Mouse (Mus musculus) testis, adult 2 months (tissue): ENCODE measurements around the gene Trcg1.

Experiments
- CTCF ChIP-seq: fragments of 200-500 bp; IDR thresholded peaks from 2 replicates; pipeline ENCODE4 v1.5.1; 2012; ENCODE audit warnings: low read depth, mild to moderate bottlenecking, inconsistent platforms, low read length, moderate library complexity; ENCODE audit not compliant: control insufficient read depth, insufficient read depth, insufficient replicate concordance
- POLR2A ChIP-seq: fragments of 200-500 bp; IDR thresholded peaks from 2 replicates; pipeline ENCODE4 v1.6.1; 2012; ENCODE audit warnings: low read depth, mild to moderate bottlenecking, inconsistent platforms, low read length, moderate library complexity; ENCODE audit not compliant: control insufficient read depth

GRCm38 (mm10) chr9:57267421-57267820 lies 31.1 kb downstream of the Trcg1 start:
- TF ChIP-seq CTCF = no peak
- no peak for TF ChIP-seq POLR2A
